Mouse (Mus musculus) mouse embryonic stem cell (cell line): ENCODE data around the gene Prr5l.

Experiments used
- in situ Hi-C, 2 experiments: fragments of 300-500 bp; cut with MboI; formaldehyde crosslinking; loops; 1 replicate in 1 of 2; 3 replicates in 1 of 2; pipeline ENCODE4 v1.14.3; 2019 to 2020; ENCODE audit warnings: low sequenced_read_pairs in 2 of 2, low pct_unique_long_range_greater_than_20kb in 1 of 2, mixed read lengths in 1 of 2; ENCODE audit not compliant: unreplicated experiment in 1 of 2

Gene Prr5l

DNA sequence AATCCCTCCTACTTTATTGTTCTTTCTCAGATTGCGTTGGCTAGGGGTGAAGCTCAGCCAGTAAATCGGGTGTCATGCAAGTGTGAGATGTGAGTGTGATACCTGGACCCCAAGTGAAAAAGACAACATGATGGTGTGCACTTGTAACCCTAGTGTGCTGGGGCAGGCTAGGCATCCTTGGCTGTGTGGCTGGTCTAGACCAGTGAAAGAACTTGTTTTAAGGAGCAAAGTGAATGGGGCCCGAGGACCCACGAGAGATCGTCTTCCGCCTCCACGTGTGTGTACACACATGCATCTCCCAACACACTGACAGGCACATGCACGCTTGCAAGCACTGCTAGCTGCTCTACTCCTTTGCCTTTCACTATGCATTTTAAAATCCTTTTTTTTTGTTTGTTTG is 6.1 kb upstream of the Prr5l start:
- in situ Hi-C loops, result no loop called here

- in situ Hi-C loops, result no loop called here
Observed at GRCm38 (mm10) chr2:101885768-101886438, 3.1 kb upstream of the Prr5l start, which contains the start of gene Commd9. Gene Commd9, plus strand, starts transcription at chr2:101886247.

- in situ Hi-C loops, result no loop called here
Observed at GRCm38 (mm10) chr2:101884286-101884685, 1.5 kb upstream of the Prr5l start.

- in situ Hi-C loops, result no loop called here
Observed at GRCm38 (mm10) chr2:101881471-101882162, 1.2 kb downstream of the Prr5l start.

- in situ Hi-C loops, result no loop called here
Observed at GRCm38 (mm10) chr2:101871179-101871578, 11.6 kb downstream of the Prr5l start.

GRCm38 (mm10) chr2:101868683-101869082 is 14.1 kb downstream of the Prr5l start:
- in situ Hi-C loops, result no loop called here

DNA sequence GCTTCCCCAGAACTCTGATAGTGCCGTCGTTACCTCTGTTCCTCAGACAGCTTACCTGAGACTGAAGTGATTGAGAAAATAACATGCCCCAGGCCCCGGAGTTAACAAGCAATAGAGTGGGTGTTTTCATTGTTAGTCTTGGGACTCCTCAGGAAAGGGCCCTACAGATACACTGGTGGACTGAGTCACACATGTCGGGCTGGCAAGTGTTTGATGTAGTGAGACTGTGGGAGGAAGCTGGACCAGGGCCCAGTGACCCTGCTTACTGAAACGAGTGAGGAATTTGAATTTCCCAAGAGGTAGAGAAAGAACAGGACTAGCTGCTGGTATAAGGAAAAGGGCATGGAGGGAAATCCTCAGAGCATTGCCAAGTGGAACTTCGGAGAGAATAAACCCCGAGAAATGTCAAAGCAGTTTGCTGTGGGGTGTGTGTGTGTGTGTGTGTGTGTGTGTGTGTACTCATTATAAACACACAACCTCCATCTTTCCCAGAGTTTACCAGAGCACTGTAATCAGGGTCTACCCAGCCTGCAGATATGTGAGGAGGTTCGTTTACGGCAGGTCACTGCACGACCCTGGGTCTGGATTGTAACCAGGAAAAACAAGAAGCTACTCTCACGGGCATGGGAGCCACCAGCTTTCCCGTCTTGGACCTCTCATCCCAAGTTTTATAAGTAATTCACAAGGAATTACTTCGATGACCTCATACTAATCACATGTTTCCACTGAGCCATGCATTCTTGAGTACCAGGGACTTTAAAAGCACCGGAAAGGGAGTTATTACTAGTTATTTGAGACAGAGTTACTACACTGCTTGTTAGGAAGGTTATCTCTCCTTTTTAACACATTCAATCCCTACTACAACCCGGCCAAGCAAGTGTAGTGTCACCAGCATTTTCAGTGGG is 20.4 kb downstream of the Prr5l start:
- in situ Hi-C loops, result no loop called here

GRCm38 (mm10) chr2:101860920-101861485 is 21.8 kb downstream of the Prr5l start:
- in situ Hi-C loops, result no loop called here

GRCm38 (mm10) chr2:101856174-101856573 is 26.7 kb downstream of the Prr5l start:
- in situ Hi-C loops, result no loop called here

DNA sequence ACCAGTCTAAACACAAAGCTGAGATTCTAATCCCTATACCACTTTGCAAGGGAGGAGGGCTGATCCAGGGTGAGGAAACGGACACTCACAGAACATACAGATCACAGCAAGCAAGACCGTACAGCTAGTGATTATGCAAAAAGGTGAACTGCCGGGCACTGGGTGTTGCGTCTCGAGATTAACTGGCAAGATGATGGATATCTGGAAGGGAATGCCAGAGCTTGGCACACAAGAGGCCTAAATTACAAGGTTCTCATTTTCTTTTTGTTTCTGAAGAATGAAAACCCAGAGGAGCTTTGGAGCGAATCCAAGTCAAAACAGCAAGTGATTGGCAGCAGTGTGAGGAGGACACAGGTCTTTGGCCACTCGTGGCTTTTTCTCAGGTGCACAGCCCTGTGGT is 28.0 kb downstream of the Prr5l start:
- in situ Hi-C loops, result no loop called here

DNA sequence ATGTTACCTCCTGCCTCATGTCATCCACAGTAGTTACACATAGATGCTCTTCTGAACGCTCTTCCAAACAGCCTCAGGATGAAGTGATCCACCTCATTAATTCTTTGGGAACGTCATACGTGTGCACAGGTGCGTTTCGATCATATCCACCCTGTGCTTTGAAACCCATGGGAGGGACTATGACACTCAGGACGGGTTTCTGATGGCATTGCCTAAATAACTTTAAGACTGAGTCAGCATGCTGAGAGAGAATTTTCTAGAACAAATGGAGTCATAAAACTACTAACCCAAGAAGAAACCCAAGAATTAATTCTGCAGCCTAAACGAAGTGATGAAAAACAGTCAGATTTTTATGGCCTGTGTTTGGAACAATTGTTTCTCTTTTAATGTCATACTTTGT is 40.1 kb downstream of the Prr5l start:
- in situ Hi-C loops, result no loop called here

DNA sequence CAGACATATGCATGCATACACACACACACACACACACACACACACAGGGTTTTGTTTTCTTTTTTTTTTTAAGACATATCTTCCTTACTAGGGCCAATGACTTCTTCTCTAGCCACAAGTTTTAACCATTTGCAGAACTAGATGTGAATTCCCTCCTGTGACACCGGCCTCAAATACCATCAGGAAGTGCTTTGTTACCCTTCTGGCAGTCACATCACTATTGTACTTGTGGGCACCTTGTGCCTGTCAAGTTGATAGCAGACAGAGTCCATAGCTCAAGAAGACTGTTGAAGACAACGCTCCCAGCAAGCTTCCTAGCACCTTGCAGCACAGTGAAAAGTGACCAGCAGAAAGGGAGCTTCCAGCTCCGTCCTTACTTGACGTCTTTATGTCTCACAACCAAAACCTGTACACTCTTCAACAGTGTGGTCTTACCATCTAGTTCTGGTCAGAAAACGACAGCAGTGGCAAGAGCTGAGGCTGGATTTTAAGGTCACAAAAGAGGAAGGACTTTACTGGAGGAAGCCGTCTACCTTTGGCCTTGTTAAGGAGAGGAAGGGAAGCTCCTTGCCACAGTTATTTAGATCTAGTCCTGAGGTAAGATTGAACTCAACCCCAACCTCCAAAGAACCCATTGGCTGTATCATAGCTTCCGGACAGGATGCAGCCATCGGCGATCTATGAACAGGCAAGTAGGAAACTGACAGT is 47.9 kb downstream of the Prr5l start:
- in situ Hi-C loops, result no loop called here

DNA sequence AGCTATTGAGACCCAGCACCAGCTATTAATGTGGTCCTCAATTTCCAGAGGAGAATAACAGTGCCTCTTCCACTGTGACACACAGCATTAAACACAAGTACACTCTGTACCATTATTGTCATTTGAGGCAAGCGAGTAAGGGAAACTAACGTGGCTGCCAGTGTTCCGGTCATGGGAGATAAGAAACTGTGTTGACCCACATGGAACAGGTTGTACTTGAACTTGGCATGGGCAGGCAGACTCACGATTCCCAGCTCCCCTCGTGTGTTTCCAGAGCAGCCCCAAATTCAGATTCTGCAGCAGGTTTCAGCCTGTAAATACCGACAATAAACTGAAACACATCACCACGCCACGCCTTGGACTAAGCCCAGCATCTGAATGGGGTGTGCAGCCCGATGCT is 50.5 kb downstream of the Prr5l start:
- in situ Hi-C loops, result no loop called here

DNA sequence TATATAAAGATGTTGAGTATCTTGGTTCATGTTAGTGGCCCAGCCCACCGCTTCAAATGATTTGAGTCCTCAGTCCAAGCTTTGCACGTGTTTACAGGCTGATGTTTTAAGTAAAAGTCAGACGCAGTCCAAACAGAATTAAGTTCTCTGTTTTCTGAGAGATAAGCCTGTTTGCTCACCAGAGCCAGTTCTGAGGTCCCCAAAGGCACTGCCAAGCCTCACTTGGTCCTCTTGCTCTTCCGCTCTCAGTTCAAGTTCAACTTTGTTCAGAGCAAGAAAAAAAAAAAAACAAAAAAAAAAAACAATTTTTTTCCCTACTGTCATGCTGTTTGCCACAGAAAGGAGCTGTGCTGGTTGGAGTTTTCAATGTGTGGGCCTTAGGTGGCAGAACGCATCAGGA is 51.0 kb downstream of the Prr5l start:
- in situ Hi-C loops, result no loop called here

DNA sequence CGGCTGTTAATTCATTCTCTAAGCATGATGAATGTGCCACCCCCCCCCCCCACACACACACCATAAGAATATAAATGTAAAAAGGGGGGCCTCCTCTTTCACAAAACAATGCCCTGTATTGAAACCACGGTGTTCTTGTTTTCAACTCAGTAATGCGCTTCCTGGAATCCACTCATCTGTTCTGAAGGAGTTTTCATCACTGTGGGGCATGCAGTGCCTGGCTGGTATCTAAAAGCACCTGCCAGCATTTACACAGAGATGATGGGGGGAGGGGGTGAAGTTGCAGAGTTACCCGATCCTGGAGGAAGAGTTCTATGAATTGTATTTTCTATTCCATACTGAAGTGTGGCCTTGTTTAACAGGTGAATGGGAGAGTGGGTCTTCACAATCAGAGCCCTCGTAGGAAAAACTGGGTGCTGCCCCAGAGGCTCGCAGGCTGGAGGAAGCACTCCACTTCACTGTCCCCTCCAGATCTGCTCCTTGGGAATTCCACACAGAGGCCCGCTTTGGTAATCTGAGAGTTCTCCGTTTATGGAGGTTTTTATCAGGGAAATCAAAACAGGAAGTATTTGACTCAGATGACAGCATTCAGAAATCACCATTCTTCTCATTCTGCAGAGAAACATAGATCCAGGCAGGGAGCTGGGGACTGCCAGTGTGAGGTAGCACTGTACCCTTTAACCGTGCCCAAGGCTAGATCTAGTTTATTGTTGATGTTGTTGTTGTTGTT is 52.5 kb downstream of the Prr5l start:
- in situ Hi-C loops, result no loop called here

GRCm38 (mm10) chr2:101829013-101829412 is 53.8 kb downstream of the Prr5l start:
- in situ Hi-C loops, result loop anchor here in 1 of 2 experiments (5.0 kb wide), 1 partner anchor 132 kb away; no protein-coding TSS in a partner anchor

GRCm38 (mm10) chr2:101828057-101828643 is 54.7 kb downstream of the Prr5l start:
- in situ Hi-C loops, result loop anchor here in 1 of 2 experiments (5.0 kb wide), 1 partner anchor 131 kb away; no protein-coding TSS in a partner anchor
